Mouse (Mus musculus) forebrain, postnatal 0 days (tissue): ENCODE data around the gene Gpr176. TPM values are rescaled to one million over a fixed set of nuclear protein-coding genes. Genes with fewer than 3 reads are reported as not detected.
"Not testable (repeated sequence)": the region's sequence is repeated elsewhere in the genome, so short reads cannot be mapped to it uniquely, and the experiment has no call there.

Experiments
- ATAC-seq: fragments of 200-750 bp; cut with Nextera tagmentation; 2 replicates; pipeline ENCODE4 v1.8.0; 2017; ENCODE audit warnings: mild to moderate bottlenecking, moderate library complexity
- DNase-seq: peaks from one replicate; pipeline ENCODE4 v3.0.0-alpha.2; 2015
- H3K27ac ChIP-seq: fragments of 300-500 bp; sonication (generic); 2 replicates; pipeline ENCODE4 v1.5.1; 2014; ENCODE audit warnings: low read depth, mild to moderate bottlenecking, antibody characterized with exemption, low read length, moderate library complexity, mixed read lengths
- H3K27me3 ChIP-seq: fragments of 300-500 bp; sonication (generic); 2 replicates; pipeline ENCODE4 v1.6.1; 2014; ENCODE audit warnings: mild to moderate bottlenecking, low read length, mixed read lengths; ENCODE audit not compliant: insufficient read depth
- H3K36me3 ChIP-seq: fragments of 300-500 bp; sonication (generic); 2 replicates; pipeline ENCODE4 v1.6.1; 2014; ENCODE audit warnings: mild to moderate bottlenecking, moderate library complexity; ENCODE audit not compliant: insufficient read depth
- H3K4me1 ChIP-seq: fragments of 300-500 bp; sonication (generic); 2 replicates; pipeline ENCODE4 v1.6.1; 2014; ENCODE audit warnings: antibody characterized with exemption; ENCODE audit not compliant: insufficient read depth
- H3K4me2 ChIP-seq: fragments of 300-500 bp; sonication (generic); 2 replicates; pipeline ENCODE4 v1.6.1; 2014; ENCODE audit warnings: low read depth, mild to moderate bottlenecking, moderate library complexity
- H3K4me3 ChIP-seq: fragments of 300-500 bp; sonication (generic); 2 replicates; pipeline ENCODE4 v1.5.1; 2014; ENCODE audit warnings: low read depth, low read length, mixed read lengths
- H3K9ac ChIP-seq: fragments of 300-500 bp; sonication (generic); 2 replicates; pipeline ENCODE4 v1.6.1; 2014; ENCODE audit warnings: mild to moderate bottlenecking
- H3K9me3 ChIP-seq: fragments of 300-500 bp; sonication (generic); 2 replicates; pipeline ENCODE4 v1.6.1; 2016; ENCODE audit warnings: low read length
- CTCF ChIP-seq: sonication (generic); IDR thresholded peaks from 2 replicates; pipeline ENCODE4 v1.5.1; 2016; ENCODE audit warnings: antibody characterized with exemption, control low read depth, low read depth
- WGBS: fragments of 180-500 bp; shearing (Covaris S2); extraction: QIAGEN DNeasy Blood & Tissue Kit; methylation state at CpG from one replicate; pipeline ENCODE4 v1.1.7; 2014; 5-methylcytosine and 5-hydroxymethylcytosine counted together
- polyA plus RNA-seq: library from polyadenylated mRNA; unstranded; fragments of >200 nt; fragmentation: Nextera tagmentation; extraction: Ambion mirVana; gene quantifications from 2 replicates; pipeline ENCODE4 v1.2.1, GENCODE M21; 2015
- total RNA-seq: library from RNA; depleted of rRNA; stranded (reverse); fragments of >200 nt; gene quantifications from 2 replicates; pipeline ENCODE4 v1.2.3, GENCODE M21; 2014

The Gpr176 gene
- total and polyA plus RNA-seq, 2 experiments from 2014 or later = 8.3 to 11.0 TPM

GRCm38 (mm10) chr2:118301656-118302055 is 71.6 kb downstream of the Gpr176 start:
- no peak for ATAC-seq

DNA sequence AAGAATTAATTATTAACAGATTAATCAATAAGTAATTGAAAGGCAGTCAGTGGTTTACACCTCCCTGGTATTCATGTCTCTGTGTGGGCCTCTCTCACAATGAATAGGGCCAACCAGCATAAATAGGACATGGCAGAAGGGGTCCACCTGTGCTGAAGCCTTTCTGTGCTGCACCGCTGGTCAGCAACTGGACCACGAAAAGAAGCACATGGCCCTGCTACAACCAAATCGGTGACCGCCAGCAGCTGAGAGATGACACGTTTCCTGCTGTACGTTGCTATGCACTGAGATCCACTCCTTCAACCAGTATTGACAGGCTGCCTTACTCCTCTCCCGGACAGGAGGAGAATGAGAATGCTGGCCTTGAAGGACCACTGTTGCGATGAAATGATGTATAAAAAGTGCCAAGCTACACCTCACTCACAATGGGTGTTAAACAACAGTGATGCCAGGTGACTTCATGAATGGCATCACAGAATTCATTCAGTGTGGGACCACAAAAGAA is 72.1 kb downstream of the Gpr176 start:
- Histone ChIP-seq H3K36me3 (no peaks in the 10 kb centered on the region), H3K27ac (no peak overlapping the region), H3K4me2 (no peak overlapping the region), H3K4me1 (no peaks in the 10 kb centered on the region), H3K9ac (no peak overlapping the region), H3K9me3 (no peaks in the 10 kb centered on the region), H3K4me3 (no peak overlapping the region), H3K27me3 (no peaks in the 10 kb centered on the region)
- ATAC-seq = no peak
- no peak for TF ChIP-seq CTCF
- DNase-seq = no peak
- 57% methylated on average over 8 of the region's 8 CpGs for WGBS

More at GRCm38 (mm10) chr2:118301656-118302055, 71.6 kb downstream of the Gpr176 start:
- no peak for TF ChIP-seq CTCF
- Histone ChIP-seq H3K4me3 (no peak overlapping the region), H3K27me3 (no peaks in the 10 kb centered on the region), H3K4me1 (no peaks in the 10 kb centered on the region), H3K27ac (no peak overlapping the region), H3K9me3 (no peaks in the 10 kb centered on the region), H3K4me2 (no peak overlapping the region), H3K36me3 (no peaks in the 10 kb centered on the region), H3K9ac (no peak overlapping the region)
- DNase-seq = no peak
- WGBS = 73% methylated on average over 2 of the region's 2 CpGs

DNA sequence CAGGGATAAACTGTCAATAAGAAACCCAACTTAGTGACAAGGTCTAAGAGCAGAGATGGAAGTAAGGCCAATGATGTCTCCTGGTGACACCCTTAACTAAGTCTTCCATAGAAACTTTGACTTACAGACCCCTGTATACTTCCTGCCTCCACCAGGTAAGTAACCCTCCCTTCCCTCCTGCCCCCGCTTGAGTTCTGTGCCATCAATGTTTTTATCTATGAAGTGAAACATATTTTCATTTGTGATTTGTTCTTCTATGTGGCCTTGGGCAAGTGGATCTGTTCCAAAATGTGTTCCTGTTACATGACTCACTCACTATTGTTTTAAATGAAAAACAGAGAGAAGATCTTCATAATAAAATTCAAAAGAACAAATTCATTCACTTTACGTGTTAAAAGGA is 73.2 kb downstream of the Gpr176 start:
- DNase-seq (no peak), ATAC-seq (no peak)
- Histone ChIP-seq H3K27me3 (no peaks in the 10 kb centered on the region), H3K4me2 (no peak overlapping the region), H3K9me3 (no peaks in the 10 kb centered on the region), H3K27ac (no peak overlapping the region), H3K9ac (no peak overlapping the region), H3K4me1 (no peaks in the 10 kb centered on the region), H3K4me3 (no peak overlapping the region), H3K36me3 (no peaks in the 10 kb centered on the region)
- TF ChIP-seq CTCF = no peak
- 94% methylated on average over 2 of the region's 2 CpGs for WGBS

GRCm38 (mm10) chr2:118298601-118299000 is 74.6 kb downstream of the Gpr176 start:
- no peak overlapping the region for H3K27ac ChIP-seq
- no peaks in the 10 kb centered on the region for H3K36me3 ChIP-seq
- H3K4me1 ChIP-seq = no peaks in the 10 kb centered on the region
- H3K9me3 ChIP-seq = no peaks in the 10 kb centered on the region
- H3K4me2 ChIP-seq = no peak overlapping the region
- no peak overlapping the region for H3K9ac ChIP-seq
- TF ChIP-seq CTCF = no peak
- H3K27me3 ChIP-seq = no peaks in the 10 kb centered on the region
- DNase-seq (no peak), ATAC-seq (no peak)
- H3K4me3 ChIP-seq = no peak overlapping the region
- WGBS = 62% methylated on average over 4 of the region's 4 CpGs

DNA sequence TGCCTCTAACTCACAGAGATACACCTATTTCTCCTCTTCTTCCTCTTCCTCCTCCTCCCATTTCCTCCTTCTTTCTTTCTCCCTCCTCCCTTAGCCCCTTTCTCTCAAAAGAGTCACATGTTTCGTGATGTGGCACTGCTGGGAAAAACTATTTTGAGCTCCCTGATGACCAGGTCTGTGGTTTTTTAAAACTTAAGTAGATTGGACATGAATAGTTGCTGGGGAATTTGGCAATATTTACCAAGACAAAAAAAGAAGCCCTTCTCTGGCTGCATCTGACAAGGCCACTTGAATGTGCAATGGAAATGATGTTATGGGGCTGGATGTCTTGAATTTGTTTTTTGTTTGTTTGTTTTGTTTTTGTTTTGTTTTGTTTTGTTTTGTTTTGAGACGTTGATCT is 75.3 kb downstream of the Gpr176 start:
- Histone ChIP-seq H3K27ac (no peak overlapping the region), H3K27me3 (no peaks in the 10 kb centered on the region), H3K4me3 (no peak overlapping the region), H3K36me3 (no peaks in the 10 kb centered on the region), H3K9me3 (no peaks in the 10 kb centered on the region), H3K4me1 (no peaks in the 10 kb centered on the region), H3K4me2 (no peak overlapping the region), H3K9ac (no peak overlapping the region)
- DNase-seq (no peak), ATAC-seq (no peak)
- 83% methylated on average over 2 of the region's 2 CpGs for WGBS
- TF ChIP-seq CTCF = no peak

- no peak for TF ChIP-seq CTCF
- Histone ChIP-seq H3K27me3 (no peaks in the 10 kb centered on the region), H3K4me1 (no peaks in the 10 kb centered on the region), H3K4me2 (no peak overlapping the region), H3K9ac (no peak overlapping the region), H3K4me3 (no peak overlapping the region), H3K27ac (no peak overlapping the region), H3K9me3 (no peaks in the 10 kb centered on the region), H3K36me3 (no peaks in the 10 kb centered on the region)
- ATAC-seq (peak; percentile 66), DNase-seq (no peak)
- 67% methylated on average over 7 of the region's 7 CpGs for WGBS
These were observed 77.7 kb downstream of the Gpr176 start for GRCm38 (mm10) chr2:118295505-118295904.

DNA sequence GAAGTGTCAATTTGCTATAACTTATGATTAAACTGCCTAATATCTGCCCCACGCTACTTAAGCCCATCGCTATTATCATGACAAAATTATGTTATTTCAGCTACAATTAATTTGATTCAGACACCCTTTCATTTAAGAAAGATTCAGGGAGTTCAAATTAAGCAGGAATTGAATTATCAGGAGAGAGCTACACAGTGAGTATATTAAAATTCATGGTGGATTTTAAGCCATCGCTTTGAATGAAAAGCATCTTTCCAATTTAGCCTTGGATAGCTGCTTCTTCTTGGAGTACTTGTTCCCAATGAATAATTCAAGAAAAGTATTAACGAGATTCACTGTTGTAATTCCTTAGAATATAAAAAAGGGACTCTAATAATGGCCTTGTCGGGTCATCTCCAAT is 79.6 kb downstream of the Gpr176 start:
- 33% methylated on average over 5 of the region's 5 CpGs for whole genome bisulfite sequencing
- no peak overlapping the region for H3K4me2 ChIP-seq
- no peak for TF ChIP-seq CTCF
- no peaks in the 10 kb centered on the region for H3K27me3 ChIP-seq
- H3K4me3 ChIP-seq = no peak overlapping the region
- H3K9ac ChIP-seq = no peak overlapping the region
- H3K27ac ChIP-seq = no peak overlapping the region
- no peaks in the 10 kb centered on the region for H3K36me3 ChIP-seq
- no peak for DNase-seq
- ATAC-seq = no peak; the same call in 1 of the 2 replicates
- no peaks in the 10 kb centered on the region for H3K4me1 ChIP-seq
- no peaks in the 10 kb centered on the region for H3K9me3 ChIP-seq

- not testable (repeated sequence) for H3K9me3 ChIP-seq, H3K36me3 ChIP-seq, H3K4me2 ChIP-seq, H3K9ac ChIP-seq, H3K27me3 ChIP-seq, DNase-seq, H3K4me3 ChIP-seq, H3K27ac ChIP-seq, ATAC-seq, H3K4me1 ChIP-seq
- WGBS = 92% methylated on average over 7 of the region's 7 CpGs
These were observed 84.2 kb downstream of the Gpr176 start for GRCm38 (mm10) chr2:118289066-118289460.
